Mouse (Mus musculus): ENCODE results near the gene Mettl25. TPM values are rescaled to one million over a fixed set of nuclear protein-coding genes. Genes with fewer than 3 reads are reported as not detected.

Mettl25 gene
- 10.8 and 10.9 TPM in 2 replicates for polyA plus RNA-seq (2015; fragmentation: Nextera tagmentation; extraction: Ambion mirVana)

DNA sequence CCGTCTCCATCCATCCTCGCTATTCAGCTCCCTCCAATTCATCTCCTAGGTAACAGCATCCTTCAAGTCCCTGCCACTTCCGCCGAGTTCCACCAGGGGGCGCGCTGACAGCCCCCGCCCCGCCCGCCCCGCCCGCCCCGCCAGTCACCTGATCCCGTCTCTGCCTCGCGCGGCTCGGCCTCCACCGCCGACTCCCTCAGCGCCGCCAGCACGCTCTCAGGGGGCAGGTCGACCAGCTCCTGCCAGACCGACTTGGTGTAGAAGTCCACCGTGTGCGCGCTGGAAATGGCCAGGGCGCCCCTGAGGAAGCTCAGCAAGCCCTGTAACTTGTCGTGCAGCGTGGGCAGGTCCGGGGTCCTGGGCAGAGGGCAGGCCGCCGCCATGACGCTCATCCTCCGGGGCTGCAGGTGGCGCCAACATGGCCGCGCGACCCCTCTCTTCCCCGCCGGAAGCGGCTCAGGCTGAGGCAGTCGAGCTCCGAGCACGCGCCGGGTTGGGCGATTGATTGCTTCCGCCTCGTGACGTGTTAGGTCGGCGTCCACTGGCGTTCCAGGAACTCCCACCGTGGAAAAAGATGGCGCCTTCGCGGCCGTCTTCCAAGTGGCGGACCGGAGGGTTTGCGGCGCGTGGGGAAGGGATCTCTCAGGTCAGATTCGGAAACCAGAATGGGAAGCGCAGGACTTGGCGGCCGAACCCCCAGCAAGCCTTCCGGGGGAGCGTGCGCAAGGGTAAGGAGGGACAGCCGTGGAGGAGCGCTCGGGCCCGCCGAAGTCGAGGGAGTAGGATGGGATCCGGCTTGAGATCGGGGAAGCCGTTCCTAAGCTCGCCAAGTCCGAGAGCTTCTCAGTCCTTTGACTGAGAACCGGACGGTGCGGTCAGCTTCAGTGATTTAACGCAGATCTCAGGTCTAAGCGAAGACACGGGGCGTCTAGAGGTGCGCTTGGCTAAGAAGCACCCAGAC lies at the start of gene Mettl25, which contains the start of gene Ccdc59:
Gene Mettl25, minus strand, starts transcription at position 453 of the 961 bp plus-strand sequence.
Gene Ccdc59, plus strand, starts transcription at position 140 of the 961 bp plus-strand sequence.
- ATAC-seq (ENCODE audit: insufficient number of reproducible peaks, low FRiP score, low TSS enrichment, low read depth): peak; percentile 98
- Histone ChIP-seq H3K36me3 (peaks cover 35% of the 10 kb centered on the region), H3K27ac (peak within 1 kb of the TSS; percentile 97)

DNA sequence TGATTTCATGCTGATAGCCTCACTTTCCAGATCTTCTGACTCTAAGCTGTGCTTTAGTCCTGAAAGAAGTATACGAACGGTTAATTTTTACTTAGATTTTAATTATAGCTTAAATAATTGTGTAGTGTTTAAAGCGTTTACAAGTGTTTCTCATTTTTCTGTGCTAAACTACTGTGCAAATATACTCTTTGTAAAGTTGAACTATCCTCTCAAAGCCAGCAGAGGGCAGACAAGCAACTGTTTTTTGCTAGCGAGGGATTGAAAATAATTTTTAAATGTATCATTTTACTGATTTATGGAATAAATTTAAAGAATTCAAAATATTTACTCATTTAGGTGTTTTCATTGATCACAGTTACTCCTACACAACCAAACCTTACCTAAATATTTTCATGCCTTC lies 26.1 kb upstream of the Mettl25 start:
- Histone ChIP-seq H3K9ac (no peak overlapping the region), H3K4me1 (no peaks in the 10 kb centered on the region), H3K4me3 (no peak overlapping the region), H3K4me2 (no peak overlapping the region), H3K36me3 (no peaks in the 10 kb centered on the region), H3K9me3 (no peaks in the 10 kb centered on the region), H3K27me3 (no peaks in the 10 kb centered on the region), H3K27ac (no peak overlapping the region)
- ATAC-seq (ENCODE audit: insufficient number of reproducible peaks, low FRiP score, low TSS enrichment, low read depth): no peak
- WGBS: 31% methylated on average over 4 of the region's 4 CpGs

More for the DNA sequence above, at the start of gene Mettl25, which contains the start of gene Ccdc59:
- peaks cover 10% of the 10 kb centered on the region for H3K4me1 ChIP-seq
- H3K27me3 ChIP-seq: no peaks in the 10 kb centered on the region
- H3K9me3 ChIP-seq: no peaks in the 10 kb centered on the region
- peak within 1 kb of the TSS; percentile 84 for H3K4me3 ChIP-seq
- under 1% methylated on average over 90 of the region's 90 CpGs for WGBS
- peak within 1 kb of the TSS; percentile 57 for H3K4me2 ChIP-seq
- peak within 1 kb of the TSS; percentile 81 for H3K9ac ChIP-seq

DNA sequence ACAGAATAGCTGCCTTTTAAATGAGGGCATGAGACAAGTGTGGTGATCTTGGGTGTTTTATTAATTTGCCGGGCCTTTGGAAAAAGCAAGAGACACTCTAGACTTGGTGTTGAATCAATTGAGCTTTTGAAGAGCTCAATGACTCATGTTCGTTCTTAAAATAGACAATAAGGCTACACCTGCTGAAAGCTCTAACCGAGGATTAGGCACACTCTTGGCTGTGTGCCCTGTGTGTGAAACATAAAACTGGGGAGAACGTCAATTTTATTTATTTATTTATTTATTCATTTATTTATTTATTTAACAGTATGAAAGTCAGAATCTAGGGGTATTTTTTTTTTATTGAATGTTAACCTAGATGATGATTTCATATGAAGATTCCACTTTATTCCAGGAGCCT lies 10.0 kb upstream of the Mettl25 start:
- WGBS: 68% methylated on average over 4 of the region's 4 CpGs

DNA sequence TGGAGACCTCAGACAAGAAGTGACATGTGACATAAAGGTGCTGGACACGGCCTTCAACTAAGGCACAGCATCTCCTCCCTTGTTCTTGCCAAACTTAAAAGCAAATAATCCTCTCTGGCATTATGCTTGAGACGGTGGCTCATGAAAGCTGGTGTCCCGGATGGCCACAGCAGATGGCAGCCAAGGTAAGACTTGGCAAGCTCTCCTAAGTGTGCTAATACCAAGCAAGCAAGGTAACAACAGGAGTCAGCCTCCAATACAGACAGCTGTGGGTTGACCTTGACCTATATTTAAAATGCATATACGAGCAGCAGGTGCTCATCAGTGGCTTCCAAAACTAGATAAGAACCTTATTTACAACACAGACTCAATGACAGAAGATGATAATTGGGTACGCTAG lies 9.1 kb upstream of the Mettl25 start:
- no peaks in the 10 kb centered on the region for H3K27me3 ChIP-seq
- no peak overlapping the region for H3K4me3 ChIP-seq
- ATAC-seq (ENCODE audit: insufficient number of reproducible peaks, low FRiP score, low TSS enrichment, low read depth): no peak
- no peak overlapping the region for H3K4me2 ChIP-seq
- no peaks in the 10 kb centered on the region for H3K9me3 ChIP-seq
- H3K27ac ChIP-seq: no peak overlapping the region
- no peak overlapping the region for H3K9ac ChIP-seq
- 85% methylated on average over 5 of the region's 5 CpGs for WGBS
- H3K36me3 ChIP-seq: peaks cover 43% of the 10 kb centered on the region
- no peaks in the 10 kb centered on the region for H3K4me1 ChIP-seq

More for the DNA sequence above, 10.0 kb upstream of the Mettl25 start:
- Histone ChIP-seq H3K9me3 (no peaks in the 10 kb centered on the region), H3K4me1 (no peaks in the 10 kb centered on the region), H3K27me3 (no peaks in the 10 kb centered on the region), H3K4me3 (no peak overlapping the region), H3K9ac (no peak overlapping the region), H3K27ac (no peak overlapping the region), H3K4me2 (no peak overlapping the region), H3K36me3 (peaks cover 35% of the 10 kb centered on the region)
- no peak for ATAC-seq (ENCODE audit: insufficient number of reproducible peaks, low FRiP score, low TSS enrichment, low read depth)

DNA sequence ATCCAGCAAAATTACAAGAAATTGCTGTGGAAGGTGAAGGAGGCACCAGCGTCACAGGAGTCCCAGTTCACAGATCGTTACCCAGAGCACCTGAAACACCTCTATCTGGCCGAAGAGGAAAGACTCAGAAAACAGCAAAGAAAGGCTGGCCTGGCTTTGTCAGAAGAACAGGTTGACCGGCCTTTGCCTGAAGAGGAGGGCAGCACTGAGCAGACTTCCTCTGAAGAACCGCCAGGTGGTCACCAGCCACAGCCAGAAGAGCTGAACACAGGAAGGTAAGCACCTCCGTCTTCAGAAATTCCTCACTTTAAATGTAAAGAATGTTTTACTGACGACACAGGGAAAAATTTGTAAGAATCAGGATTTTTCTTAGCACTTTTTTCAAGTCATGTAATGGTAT lies 1.4 kb upstream of the Mettl25 start:
- WGBS: 84% methylated on average over 7 of the region's 7 CpGs
- H3K9ac ChIP-seq: no peak overlapping the region
- ATAC-seq (ENCODE audit: insufficient number of reproducible peaks, low FRiP score, low TSS enrichment, low read depth): no peak
- H3K27me3 ChIP-seq: no peaks in the 10 kb centered on the region
- H3K4me1 ChIP-seq: peaks cover 10% of the 10 kb centered on the region
- no peak overlapping the region for H3K27ac ChIP-seq
- peak overlapping the region; percentile 57; the same call in 1 of the 2 replicates for H3K4me2 ChIP-seq
- peaks cover 44% of the 10 kb centered on the region for H3K36me3 ChIP-seq
- 0 out of 2 replicates have a peak overlapping the region, but pooled peaks have one; percentile 84 for H3K4me3 ChIP-seq
- no peaks in the 10 kb centered on the region for H3K9me3 ChIP-seq

DNA sequence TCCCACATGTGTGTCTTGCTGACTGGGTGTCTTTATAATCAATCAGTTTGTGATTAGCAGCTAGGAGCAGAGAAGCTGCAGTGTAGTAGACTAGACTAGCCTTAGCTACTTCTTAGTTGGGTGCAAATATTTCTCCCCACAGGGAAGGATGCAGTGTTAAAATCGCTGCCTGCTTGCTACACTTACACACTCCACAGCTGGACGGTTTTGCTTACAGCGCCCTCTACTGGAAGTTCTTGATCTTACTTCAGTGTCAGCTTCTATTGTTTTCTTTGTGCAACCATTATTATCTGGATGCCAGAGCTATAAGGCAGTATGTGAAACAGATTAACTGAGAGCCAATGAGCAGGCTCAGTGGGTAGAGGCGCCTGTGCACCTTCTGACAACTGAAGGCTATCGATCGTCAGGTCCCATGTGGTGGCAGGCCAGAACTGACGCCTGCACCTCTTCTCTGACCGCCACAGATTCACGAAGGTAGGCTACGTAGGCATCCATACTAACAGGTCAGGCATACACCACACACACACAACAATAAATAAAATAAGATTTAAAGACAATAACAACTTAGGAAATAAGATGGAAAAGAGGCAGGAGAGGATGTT lies 6.5 kb downstream of the Mettl25 start:
- H3K27ac ChIP-seq: no peak overlapping the region
- no peak overlapping the region for H3K9ac ChIP-seq
- no peak for ATAC-seq (ENCODE audit: insufficient number of reproducible peaks, low FRiP score, low TSS enrichment, low read depth)
- H3K9me3 ChIP-seq: no peaks in the 10 kb centered on the region
- 64% methylated on average over 10 of the region's 10 CpGs for WGBS
- peaks cover 4% of the 10 kb centered on the region; the same call in 1 of the 2 replicates for H3K36me3 ChIP-seq
- H3K4me1 ChIP-seq: no peaks in the 10 kb centered on the region
- H3K27me3 ChIP-seq: no peaks in the 10 kb centered on the region
- H3K4me2 ChIP-seq: no peak overlapping the region
- no peak overlapping the region for H3K4me3 ChIP-seq

DNA sequence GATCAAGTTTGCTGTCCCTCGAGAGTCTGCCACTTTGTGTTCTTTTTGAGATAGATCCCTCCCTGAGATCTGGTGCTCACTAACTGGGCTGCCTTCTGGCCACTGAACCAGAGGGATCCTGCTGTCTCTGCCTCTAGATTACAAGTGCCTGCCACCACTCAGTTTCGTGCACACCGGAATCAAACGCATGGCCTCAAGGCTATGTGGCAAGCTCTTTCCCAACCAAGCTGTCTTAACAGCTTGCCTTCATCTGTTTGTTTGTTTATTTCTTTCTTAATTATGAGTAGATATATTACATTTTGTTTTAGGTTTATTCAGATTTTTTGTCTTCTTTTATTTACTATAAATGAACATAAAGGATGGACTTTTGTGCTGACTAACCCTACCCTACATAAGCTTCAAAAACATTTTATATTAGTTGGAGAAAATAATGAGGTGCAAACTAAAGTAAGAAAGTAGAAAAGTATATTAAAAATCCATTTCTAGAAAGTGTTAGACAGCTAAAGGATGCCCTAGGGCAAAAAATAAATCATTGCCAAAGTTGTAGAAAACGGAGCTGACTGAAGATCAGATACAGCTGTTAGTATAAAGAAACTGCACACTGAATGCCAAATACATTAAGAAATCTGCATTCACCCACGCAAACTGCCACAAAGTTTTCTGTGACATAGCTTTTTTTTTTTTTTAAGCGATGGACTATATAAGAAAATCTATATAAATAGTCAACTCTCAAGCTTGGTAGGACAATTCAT lies 34.7 kb downstream of the Mettl25 start:
- ATAC-seq (ENCODE audit: insufficient number of reproducible peaks, low FRiP score, low TSS enrichment, low read depth): no peak
- Histone ChIP-seq H3K4me2 (no peak overlapping the region), H3K9ac (no peak overlapping the region), H3K27me3 (no peaks in the 10 kb centered on the region), H3K27ac (no peak overlapping the region), H3K9me3 (no peaks in the 10 kb centered on the region), H3K36me3 (no peaks in the 10 kb centered on the region), H3K4me1 (peaks cover under 1% of the 10 kb centered on the region; the same call in 1 of the 2 replicates), H3K4me3 (no peak overlapping the region)
- WGBS: 41% methylated on average over 7 of the region's 7 CpGs

DNA sequence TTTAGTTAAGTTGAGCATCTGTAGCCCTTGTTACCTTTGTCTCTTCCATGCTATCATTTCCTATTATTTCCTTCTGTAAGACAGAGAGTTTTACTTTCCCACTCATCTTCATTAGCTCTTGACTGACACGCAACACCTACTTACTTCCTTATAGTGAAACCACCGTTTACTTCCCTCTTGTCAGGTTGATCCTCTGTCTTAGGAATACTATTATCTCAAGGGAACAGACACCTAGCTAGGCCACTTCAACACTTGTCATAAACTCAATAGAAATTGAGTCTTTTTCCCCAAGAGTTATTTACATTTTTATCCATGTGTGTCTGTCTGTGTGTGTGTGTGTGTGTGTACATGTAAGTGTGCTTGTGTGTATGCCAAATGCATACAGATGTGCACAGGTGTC lies 37.7 kb downstream of the Mettl25 start:
- H3K27ac ChIP-seq: no peak overlapping the region
- peaks cover 5% of the 10 kb centered on the region; the same call in 1 of the 2 replicates for H3K4me1 ChIP-seq
- H3K27me3 ChIP-seq: no peaks in the 10 kb centered on the region
- H3K9me3 ChIP-seq: no peaks in the 10 kb centered on the region
- WGBS: 80% methylated on average over 2 of the region's 2 CpGs
- no peak for ATAC-seq (ENCODE audit: insufficient number of reproducible peaks, low FRiP score, low TSS enrichment, low read depth)
- H3K4me2 ChIP-seq: no peak overlapping the region
- H3K36me3 ChIP-seq: no peaks in the 10 kb centered on the region
- no peak overlapping the region for H3K9ac ChIP-seq
- H3K4me3 ChIP-seq: no peak overlapping the region

DNA sequence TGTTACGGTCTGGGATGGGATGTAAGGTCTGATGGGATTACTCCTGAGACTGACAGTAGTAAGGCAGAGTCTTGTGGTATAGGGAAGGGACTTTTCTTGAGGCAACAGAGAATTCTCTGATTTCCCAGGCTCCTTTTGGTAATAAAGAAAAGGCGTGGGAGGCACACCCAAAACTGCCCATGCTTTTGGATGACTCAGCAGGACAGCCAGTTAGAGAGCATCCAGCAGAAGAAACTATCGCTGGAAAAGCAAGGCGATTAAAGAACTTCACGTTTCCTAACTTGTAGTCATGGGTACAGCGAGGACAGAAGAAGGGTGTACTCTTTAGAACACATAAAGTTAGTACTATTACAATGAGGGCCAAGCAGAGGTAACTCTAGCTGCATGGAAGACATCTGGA lies 39.0 kb downstream of the Mettl25 start:
- H3K9me3 ChIP-seq: no peaks in the 10 kb centered on the region
- ATAC-seq (ENCODE audit: insufficient number of reproducible peaks, low FRiP score, low TSS enrichment, low read depth): no peak
- H3K4me2 ChIP-seq: no peak overlapping the region
- H3K27ac ChIP-seq: no peak overlapping the region
- 82% methylated on average over 6 of the region's 6 CpGs for WGBS
- H3K4me1 ChIP-seq: peaks cover 5% of the 10 kb centered on the region; the same call in 1 of the 2 replicates
- no peak overlapping the region for H3K4me3 ChIP-seq
- no peaks in the 10 kb centered on the region for H3K27me3 ChIP-seq
- no peaks in the 10 kb centered on the region for H3K36me3 ChIP-seq
- H3K9ac ChIP-seq: no peak overlapping the region

DNA sequence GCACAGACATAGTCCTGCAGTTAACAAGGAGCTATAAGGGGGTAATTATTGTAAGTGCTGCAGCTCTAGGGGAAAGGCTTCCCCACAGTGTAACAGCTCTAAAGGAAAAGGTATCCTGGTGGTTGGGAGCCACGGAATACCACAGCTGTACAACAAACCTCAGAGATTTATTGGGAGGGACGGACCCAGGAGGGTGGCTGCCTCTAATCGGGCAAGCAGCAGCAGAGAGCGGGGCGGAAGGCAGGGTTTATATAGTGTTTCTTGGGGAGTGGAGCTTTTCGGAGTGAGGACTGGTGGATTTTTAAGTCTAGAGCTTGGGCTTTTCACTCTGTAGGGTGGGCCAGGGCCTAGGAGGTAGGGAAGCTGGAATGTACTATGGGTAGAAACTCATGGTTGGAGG lies 40.0 kb downstream of the Mettl25 start:
- Histone ChIP-seq H3K4me1 (peaks cover 5% of the 10 kb centered on the region; the same call in 1 of the 2 replicates), H3K4me2 (no peak overlapping the region), H3K9me3 (no peaks in the 10 kb centered on the region), H3K27me3 (no peaks in the 10 kb centered on the region), H3K27ac (0 out of 2 replicates have a peak overlapping the region, but pooled peaks have one; percentile 11), H3K36me3 (no peaks in the 10 kb centered on the region), H3K4me3 (no peak overlapping the region), H3K9ac (no peak overlapping the region)
- WGBS: 20% methylated on average over 6 of the region's 6 CpGs
- 0 out of 2 replicates have a peak, but pooled peaks have one; percentile 24 for ATAC-seq (ENCODE audit: insufficient number of reproducible peaks, low FRiP score, low TSS enrichment, low read depth)

DNA sequence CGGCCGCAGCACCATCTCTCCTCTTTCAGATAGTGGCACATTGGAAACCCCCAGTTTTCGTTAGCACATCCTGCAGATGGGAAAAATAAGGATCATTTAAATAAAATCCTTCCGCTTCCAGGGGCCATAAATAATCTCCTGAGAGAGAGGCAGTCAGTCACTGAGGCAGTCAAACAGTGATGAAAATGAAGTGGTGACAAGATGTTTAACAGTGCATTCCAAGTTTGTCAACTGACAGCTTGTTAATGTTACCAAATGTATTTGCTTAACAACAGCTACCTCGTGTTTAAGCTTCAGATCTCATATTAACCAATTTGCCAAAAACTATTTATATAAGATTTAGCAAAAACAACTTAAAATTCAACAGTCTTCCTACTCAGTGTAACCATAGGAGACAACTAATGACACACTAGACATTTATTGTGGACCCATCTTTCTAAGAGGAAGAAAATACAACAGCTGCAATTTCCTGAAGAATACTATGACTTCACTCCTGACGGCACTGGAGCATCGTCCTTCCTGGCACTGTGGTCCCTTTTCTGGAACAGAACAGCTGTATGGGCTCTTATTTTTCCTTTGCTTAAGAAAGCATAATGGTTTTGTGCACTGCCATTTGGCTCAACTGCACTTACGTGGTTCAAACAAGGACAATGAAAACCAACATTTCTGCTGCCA lies 43.8 kb downstream of the Mettl25 start:
- H3K4me3 ChIP-seq: no peak overlapping the region
- H3K9ac ChIP-seq: no peak overlapping the region
- no peaks in the 10 kb centered on the region for H3K9me3 ChIP-seq
- no peaks in the 10 kb centered on the region for H3K27me3 ChIP-seq
- ATAC-seq (ENCODE audit: insufficient number of reproducible peaks, low FRiP score, low TSS enrichment, low read depth): no peak
- H3K4me2 ChIP-seq: no peak overlapping the region
- no peak overlapping the region for H3K27ac ChIP-seq
- no peaks in the 10 kb centered on the region for H3K36me3 ChIP-seq
- 55% methylated on average over 8 of the region's 8 CpGs for WGBS
- peaks cover 5% of the 10 kb centered on the region; the same call in 1 of the 2 replicates for H3K4me1 ChIP-seq
